Mouse (Mus musculus): Measurements from ENCODE around the gene Olfr92.

Olfr92 gene

GRCm38 (mm10) chr17:37067861-37068260 lies 52.0 kb downstream of the Olfr92 start:
- in situ Hi-C loops (cut with MboI; ENCODE audit: low pct_unique_long_range_greater_than_20kb in 1 of 2, low sequenced_read_pairs in 2 of 2, unreplicated experiment in 1 of 2): no loop called here

GRCm38 (mm10) chr17:37065993-37066392 lies 53.9 kb downstream of the Olfr92 start:
- in situ Hi-C loops (cut with MboI; ENCODE audit: low pct_unique_long_range_greater_than_20kb in 1 of 2, low sequenced_read_pairs in 2 of 2, unreplicated experiment in 1 of 2): no loop called here

GRCm38 (mm10) chr17:37063686-37064495 lies 56.0 kb downstream of the Olfr92 start:
- in situ Hi-C loops (cut with MboI; ENCODE audit: low pct_unique_long_range_greater_than_20kb in 1 of 2, low sequenced_read_pairs in 2 of 2, unreplicated experiment in 1 of 2): no loop called here

GRCm38 (mm10) chr17:37063063-37063462 lies 56.8 kb downstream of the Olfr92 start:
- in situ Hi-C loops (cut with MboI; ENCODE audit: low pct_unique_long_range_greater_than_20kb in 1 of 2, low sequenced_read_pairs in 2 of 2, unreplicated experiment in 1 of 2): no loop called here

GRCm38 (mm10) chr17:37062101-37062641 lies 57.7 kb downstream of the Olfr92 start:
- in situ Hi-C loops (cut with MboI; ENCODE audit: low pct_unique_long_range_greater_than_20kb in 1 of 2, low sequenced_read_pairs in 2 of 2, unreplicated experiment in 1 of 2): no loop called here

GRCm38 (mm10) chr17:37061435-37061834 lies 58.5 kb downstream of the Olfr92 start:
- in situ Hi-C loops (cut with MboI; ENCODE audit: low pct_unique_long_range_greater_than_20kb in 1 of 2, low sequenced_read_pairs in 2 of 2, unreplicated experiment in 1 of 2): no loop called here

All from mouse embryonic stem cell (cell line).